Mouse (Mus musculus): ENCODE data around the gene Ppt1.
A peak's percentile ranks its signal among the peaks of the same experiment; 100 is the strongest.
"Not testable (repeated sequence)": the region's sequence is repeated elsewhere in the genome, so short reads cannot be mapped to it uniquely, and the experiment has no call there.

Gene Ppt1

GRCm38 (mm10) chr4:122835530-122836402 is at the start of gene Ppt1:
Gene Ppt1, plus strand, starts transcription at chr4:122836242.
- peak; percentile 77 to 90 for DNase-seq

DNA sequence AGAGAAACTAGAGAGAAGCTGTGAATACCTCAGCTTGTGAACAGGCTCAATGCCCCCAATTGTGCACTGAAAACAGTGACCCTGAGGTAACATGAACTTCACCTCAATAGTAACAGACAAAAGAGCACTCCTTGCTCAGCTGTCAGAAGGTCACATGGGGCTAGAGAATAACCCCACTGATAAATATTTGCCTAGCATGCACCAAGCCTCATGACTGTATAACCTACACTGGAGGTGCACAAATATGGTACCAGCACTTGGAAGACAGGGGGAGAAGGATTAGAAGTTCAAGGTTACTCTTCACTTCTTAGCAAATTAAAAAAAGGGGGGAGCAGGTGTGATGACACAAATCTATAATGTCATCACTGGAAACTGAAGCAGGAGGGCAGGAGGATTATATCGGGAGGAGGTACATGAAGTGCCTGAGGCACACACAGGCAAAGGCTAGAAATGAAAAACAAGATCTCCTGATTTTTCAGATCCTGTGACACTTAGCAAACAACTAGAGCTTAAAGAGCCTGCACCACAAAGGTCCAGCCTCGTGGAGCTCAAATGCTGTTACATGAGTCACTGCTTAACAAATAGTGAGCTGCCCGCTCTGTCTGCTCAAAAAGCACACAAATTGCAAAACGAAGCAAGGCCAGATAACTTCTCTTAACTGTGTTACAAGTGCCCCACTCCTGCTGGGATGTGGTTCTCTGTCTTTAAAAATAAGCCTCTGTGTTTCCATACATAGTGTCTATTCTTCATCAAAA is 46.5 kb upstream of the Ppt1 start:
- no peak for DNase-seq

DNA sequence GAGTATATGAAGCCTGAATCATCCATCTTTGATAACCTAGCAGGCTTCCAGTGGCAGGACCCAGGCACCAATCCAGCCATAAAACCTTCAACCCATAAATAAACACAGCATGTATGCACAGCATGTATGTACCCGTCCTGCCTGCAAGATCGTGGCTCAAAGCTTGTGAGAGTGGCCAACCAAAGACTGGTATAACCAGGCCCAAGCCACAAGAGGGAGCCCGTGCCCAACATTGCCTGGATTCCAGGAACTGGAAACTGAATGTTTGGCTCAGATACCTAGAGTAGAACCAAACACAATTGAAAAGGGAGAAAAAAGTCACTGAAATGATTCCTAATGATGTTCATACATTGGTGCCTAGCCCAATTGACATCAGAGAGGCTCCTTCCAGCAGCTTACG is 27.9 kb upstream of the Ppt1 start:
- peak; percentile 55 to 71 for DNase-seq

DNA sequence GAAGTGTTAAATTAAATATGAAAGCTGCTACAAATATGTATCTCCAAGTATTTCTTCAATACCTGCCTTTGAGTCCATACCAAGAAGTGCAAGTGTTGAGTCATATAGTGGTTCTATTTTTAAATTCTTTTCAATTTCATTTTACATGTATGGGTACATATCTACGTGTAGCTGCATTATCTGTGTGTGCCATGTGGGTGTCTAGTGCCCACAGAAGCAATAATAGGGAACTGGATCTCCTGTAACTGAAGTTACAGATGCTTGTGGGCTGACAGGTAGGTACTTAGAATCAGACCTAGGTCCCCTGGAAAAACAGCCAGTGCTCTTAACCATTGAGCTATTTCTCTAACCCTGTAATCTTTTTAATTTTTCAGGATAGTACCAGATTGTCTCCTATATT is 24.9 kb upstream of the Ppt1 start:
- no peak for DNase-seq

- no peak for DNase-seq
Observed at GRCm38 (mm10) chr4:122811824-122812223, 24.2 kb upstream of the Ppt1 start.

- no peak for DNase-seq
Observed at GRCm38 (mm10) chr4:122816202-122816601, 19.8 kb upstream of the Ppt1 start.

DNA sequence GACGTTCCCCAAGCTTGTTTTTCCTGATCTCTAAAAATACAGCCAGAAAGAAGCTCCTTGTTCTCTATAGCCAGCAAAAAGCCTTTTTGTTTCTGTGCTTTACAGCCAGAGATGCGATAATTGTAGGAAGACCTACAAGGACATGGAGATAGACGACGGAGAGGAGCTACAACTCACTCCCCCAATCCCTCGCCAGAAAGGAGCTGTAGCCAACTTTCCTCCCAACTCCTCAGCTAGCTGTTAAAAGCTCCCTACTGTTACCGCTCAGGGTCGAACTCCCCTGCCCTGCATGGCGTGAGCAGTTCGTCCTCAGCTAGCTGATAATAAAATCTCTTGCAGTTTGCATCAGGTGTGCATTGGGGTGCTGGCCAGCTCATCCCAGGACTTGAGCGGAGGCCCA is 15.1 kb upstream of the Ppt1 start:
- not testable (repeated sequence) for DNase-seq

- DNase-seq: no peak
Observed at GRCm38 (mm10) chr4:122827651-122828050, 8.4 kb upstream of the Ppt1 start.

DNA sequence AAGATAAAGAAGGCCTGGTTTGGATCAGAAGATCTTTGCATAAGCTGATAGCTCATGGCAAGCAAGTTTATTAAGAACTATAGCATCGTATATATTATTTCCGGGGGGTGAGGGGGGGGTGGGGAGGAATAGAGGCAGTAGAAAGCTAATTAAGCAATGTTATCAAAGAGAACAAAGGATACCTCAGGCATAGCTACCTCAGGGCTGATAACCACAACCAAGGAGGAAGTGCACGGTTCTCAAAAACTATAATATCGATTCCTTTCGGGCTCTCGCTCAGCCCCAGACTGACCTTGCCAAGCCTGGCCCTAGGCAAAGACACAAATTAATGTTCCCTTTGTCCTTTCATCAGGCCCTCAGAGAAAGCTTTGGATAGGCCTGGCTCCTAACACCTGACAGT is 6.7 kb upstream of the Ppt1 start:
- DNase-seq: no peak

GRCm38 (mm10) chr4:122831888-122832287 is 4.2 kb upstream of the Ppt1 start:
- DNase-seq: no peak

GRCm38 (mm10) chr4:122836403-122836775 is 347 bp downstream of the Ppt1 start:
- DNase-seq: no peak

DNA sequence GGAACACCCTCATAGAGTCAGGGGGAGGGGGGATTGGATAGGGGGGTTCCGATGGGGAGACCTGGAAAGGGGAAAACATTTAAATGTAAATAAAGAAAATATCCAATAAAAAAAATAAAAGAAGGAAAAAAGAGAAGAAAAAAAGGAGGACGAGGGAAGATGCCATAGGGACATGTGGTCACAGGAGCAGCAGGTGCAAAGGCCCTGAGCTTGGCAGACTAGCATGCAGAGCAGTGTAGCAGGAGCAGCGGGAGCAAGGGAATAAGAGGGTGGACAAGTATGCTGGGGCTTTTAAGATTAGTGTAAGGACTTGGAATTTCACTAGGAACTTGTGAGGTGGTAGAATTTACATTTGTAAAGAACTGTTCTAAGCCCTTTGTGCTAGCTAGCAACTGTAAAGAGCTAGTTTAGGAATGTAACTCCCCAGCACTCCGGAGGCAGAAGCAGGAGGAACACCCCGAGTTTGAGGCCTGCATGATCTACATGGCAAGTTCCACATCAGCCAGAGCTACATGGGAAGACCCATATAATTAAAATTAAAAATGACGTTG is 1.2 kb downstream of the Ppt1 start:
- DNase-seq: no peak

- no peak for DNase-seq
Observed at GRCm38 (mm10) chr4:122837994-122838393, 2.0 kb downstream of the Ppt1 start.

DNA sequence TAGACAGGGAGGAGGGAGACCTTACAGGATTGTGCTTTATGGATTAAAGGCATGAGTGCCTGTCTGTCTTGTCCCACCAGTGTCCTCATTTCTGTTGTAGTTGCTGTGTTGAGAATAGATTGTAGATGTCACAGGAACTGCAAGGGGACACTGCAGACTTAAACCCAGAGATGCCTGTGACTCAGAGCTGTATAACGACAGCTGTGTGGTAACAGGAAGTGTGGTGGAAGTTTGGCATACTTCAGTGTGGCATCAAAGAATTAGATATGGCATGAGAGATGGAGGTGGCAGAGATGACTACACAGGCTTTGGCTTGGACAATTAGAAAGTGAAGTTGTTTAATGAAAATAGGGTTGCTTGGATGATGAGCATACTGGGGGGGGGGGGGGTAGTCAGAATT is 2.4 kb downstream of the Ppt1 start:
- no peak for DNase-seq

DNA sequence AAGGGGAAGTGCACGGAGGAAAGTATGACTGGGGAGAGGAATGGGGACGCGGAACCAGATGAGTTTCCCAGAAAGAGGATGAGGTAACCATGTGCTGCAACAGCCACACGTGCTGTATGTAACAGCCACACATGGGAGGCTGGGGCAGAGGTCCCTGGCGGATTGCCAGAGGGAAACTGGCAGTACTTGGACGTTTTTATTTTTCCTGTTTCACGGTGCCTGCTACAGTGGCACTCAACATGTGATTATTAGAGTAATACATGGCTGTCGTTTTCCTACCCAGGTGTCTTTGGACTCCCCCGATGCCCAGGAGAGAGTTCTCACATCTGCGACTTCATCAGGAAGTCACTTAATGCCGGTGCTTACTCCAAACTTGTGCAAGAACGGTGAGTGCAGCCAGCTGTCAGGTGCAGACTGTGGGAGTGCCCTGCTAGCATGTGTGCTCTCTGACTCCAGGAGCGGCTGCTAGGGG is 12.1 kb downstream of the Ppt1 start:
- DNase-seq: peak; percentile 35 to 48

GRCm38 (mm10) chr4:122851535-122851934 is 15.5 kb downstream of the Ppt1 start:
- no peak for DNase-seq

GRCm38 (mm10) chr4:122853691-122854090 is 17.6 kb downstream of the Ppt1 start:
- DNase-seq: peak in 1 of 2 experiments; percentile 41

DNA sequence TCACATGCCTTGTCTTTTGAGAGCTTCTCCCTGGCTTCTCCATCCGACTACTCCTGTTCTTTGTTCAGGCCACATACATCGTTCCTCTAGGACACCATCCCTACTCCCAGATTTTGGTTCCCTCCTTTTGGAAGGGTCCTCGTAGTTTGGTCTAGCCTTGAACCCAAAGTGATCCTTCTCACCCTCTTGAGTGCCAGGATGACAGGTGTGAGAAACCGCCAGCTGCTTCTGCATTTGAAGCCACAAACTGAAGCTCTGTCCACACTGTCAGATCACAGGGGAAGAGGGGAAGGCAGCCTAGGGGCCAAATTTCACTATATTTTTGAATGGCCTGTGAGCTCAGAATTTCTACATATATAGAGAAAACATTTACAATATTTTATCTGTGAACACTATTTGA is 18.7 kb downstream of the Ppt1 start:
- DNase-seq: no peak

GRCm38 (mm10) chr4:122857909-122858308 is 21.9 kb downstream of the Ppt1 start:
- DNase-seq: no peak

DNA sequence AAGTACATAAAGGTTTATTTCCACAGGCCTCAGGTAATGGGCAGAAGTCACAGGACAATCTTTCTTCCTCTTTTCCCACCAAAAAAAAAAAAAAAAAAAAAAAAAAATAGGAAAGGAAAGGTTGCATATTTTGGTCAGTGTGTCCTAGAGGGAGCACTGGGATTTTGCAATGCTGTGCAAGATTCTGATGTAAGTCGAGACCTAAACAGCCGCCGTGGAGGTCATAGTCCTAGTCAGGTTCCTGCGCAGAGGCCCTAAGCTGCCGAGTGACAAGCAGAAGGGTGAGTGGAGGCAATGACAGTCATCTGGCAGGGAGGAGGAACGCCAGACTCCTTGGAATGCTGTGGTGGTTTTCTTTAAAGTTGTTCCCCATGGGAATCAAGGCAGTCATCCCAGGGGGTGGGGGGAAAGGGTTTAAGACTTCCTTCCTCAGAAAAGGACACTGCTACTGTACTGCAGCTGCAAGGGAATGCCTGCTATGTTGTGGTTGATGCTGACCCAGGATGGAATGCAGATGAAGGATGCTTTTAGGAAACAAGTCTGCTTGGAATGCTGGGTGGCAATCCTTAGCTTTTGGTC is 23.1 kb downstream of the Ppt1 start:
- no peak for DNase-seq

DNA sequence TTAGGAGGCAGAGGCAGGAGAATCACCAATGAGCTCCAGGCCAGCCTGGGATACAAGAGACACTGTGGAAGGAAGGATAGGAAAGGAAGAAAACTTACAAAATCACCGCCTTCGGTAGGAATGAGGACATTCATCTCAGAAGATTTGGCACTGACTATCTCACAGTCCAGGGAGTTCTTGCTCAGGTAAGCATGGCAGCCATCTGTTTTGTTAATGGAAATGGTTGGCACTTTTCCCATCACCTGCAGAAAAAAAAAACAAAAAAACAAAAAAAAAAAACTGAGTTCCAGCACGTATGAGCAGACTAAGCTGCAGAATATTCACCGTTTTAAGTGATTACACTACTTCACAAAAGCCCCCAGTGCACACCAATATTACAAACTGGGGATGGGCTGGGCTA is 25.8 kb downstream of the Ppt1 start:
- DNase-seq: no peak

GRCm38 (mm10) chr4:122868041-122868440 is 32.0 kb downstream of the Ppt1 start:
- DNase-seq: no peak

DNA sequence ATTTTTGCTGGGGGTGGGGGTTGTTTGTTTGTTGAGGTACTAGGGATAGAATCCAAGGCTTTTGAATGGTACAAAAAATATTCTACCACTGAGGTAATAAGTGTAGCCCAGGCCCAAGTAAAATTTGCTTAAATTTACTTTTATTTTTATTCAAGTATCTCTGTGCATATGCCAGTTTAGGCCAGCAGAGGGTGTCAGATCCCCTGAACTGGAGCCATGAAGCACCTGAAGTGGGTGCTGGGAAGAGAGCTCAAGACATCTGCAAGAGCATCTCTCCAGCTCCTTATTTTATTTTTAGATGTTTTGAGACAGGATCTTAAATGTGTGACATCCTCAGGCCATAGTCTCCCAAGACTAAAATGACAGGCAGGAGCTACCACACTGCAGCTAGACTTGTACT is 34.0 kb downstream of the Ppt1 start:
- peak in 1 of 2 experiments; percentile 51 for DNase-seq

Data from spleen, adult 18-20 months (tissue).